Mouse (Mus musculus): ENCODE measurements around the gene Hoxc11. TPM values are rescaled to one million over a fixed set of nuclear protein-coding genes. Genes with fewer than 3 reads are reported as not detected.

Hoxc11 gene
- polyA plus RNA-seq, 1 experiment from 2014 or later, result 2.1 TPM

DNA sequence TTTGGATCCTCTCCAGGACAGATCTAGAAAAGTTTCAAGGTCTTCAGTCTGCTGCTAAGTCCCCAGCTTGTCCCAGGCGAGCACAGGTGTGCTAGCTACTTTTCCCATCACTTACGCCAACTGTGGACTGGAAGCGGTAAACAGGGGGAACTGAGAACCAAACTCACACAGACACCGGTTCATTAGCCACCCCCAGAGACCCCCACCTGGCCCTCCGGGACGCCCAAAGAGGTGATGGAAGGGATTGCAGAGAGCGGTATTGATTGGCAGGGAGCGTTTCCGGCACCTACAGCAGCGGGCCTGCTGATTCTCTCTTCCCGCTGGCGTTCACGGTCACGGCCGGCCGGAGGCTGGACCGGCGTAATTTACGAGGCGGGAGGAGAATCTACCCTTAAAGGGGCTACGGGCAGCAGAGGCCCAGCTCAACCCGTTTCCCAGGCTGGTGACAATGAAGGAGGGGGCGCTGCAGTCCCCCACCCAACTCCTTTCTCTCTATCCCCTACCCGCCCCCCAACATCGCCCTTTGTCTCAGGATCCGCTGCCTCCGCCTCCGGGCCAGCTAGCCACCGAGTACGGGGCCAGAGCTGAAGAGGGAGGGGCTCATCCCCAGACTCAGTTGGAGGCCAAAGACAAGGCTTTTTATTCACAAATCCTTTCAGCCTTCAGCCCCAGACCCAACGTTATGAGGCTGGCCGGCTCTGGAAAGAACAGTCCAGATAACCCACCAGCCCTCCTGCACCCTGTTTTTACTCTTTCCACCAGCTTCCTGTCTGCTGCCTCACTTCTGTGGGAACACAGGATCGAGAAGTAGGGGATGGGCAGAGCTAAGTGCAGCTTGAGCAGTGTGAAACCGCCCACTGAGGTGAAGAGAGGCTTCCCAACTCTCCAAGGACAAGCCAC lies 14.7 kb upstream of the Hoxc11 start:
- H3K27me3 ChIP-seq, result peaks cover 98% of the 10 kb centered on the region
- ATAC-seq (ENCODE audit: low FRiP score, low read depth), result no peak
- peak overlapping the region; percentile 49 for H3K4me2 ChIP-seq (replicated peaks)
- H3K9ac ChIP-seq, result peak overlapping the region; percentile 31; the same call in 1 of the 2 replicates
- no peak overlapping the region for H3K27ac ChIP-seq
- H3K36me3 ChIP-seq, result no peaks in the 10 kb centered on the region
- no peaks in the 10 kb centered on the region for H3K9me3 ChIP-seq
- H3K4me1 ChIP-seq, result peaks cover 16% of the 10 kb centered on the region; the same call in 1 of the 2 replicates
- 3% methylated on average over 33 of the region's 34 CpGs for WGBS
- H3K4me3 ChIP-seq, result peak overlapping the region; percentile 29

- Histone ChIP-seq H3K4me3 (peak overlapping the region; percentile 38), H3K27ac (no peak overlapping the region), H3K9me3 (no peaks in the 10 kb centered on the region), H3K9ac (peak overlapping the region; percentile 67), H3K4me2 (replicated peaks) (peak overlapping the region; percentile 64), H3K36me3 (no peaks in the 10 kb centered on the region), H3K27me3 (peaks cover 99% of the 10 kb centered on the region), H3K4me1 (0 out of 2 replicates have a peak, but pooled peaks cover 12% of the 10 kb centered on the region)
- WGBS, result under 1% methylated on average over 53 of the region's 53 CpGs
- peak; percentile 38; the same call in 1 of the 2 replicates for ATAC-seq (ENCODE audit: low FRiP score, low read depth)
Observed at GRCm38 (mm10) chr15:102942739-102943467, 11.3 kb upstream of the Hoxc11 start.

DNA sequence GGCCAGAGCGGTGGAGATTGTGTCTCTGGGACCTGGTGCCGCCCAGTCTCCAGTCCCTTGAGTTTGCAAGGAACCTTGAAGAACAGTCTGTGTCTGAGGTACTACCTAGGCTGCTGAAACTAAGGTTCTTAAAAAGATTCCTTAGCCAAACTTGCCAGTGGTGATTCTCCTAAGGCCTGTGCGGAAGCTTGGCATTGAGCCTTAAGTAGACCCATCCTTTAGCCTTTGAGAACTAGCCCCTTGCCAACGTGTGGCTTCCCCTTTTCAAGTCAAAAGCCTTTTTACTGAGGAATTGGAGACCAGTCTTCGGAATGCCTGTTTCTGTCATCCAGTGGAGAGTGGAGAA lies 10.8 kb upstream of the Hoxc11 start:
- 6% methylated on average over 5 of the region's 5 CpGs for WGBS
- Histone ChIP-seq H3K27ac (no peak overlapping the region), H3K4me1 (0 out of 2 replicates have a peak, but pooled peaks cover 12% of the 10 kb centered on the region), H3K9me3 (no peaks in the 10 kb centered on the region), H3K36me3 (no peaks in the 10 kb centered on the region), H3K4me2 (replicated peaks) (peak overlapping the region; percentile 64), H3K27me3 (peaks cover 99% of the 10 kb centered on the region), H3K4me3 (peak overlapping the region; percentile 38), H3K9ac (peak overlapping the region; percentile 67)
- no peak for ATAC-seq (ENCODE audit: low FRiP score, low read depth)

GRCm38 (mm10) chr15:102945185-102946077 lies 8.8 kb upstream of the Hoxc11 start:
- Histone ChIP-seq H3K4me3 (peak overlapping the region; percentile 4), H3K4me1 (peaks cover 8% of the 10 kb centered on the region; the same call in 1 of the 2 replicates), H3K9ac (no peak overlapping the region), H3K4me2 (replicated peaks) (peak overlapping the region; percentile 41), H3K36me3 (no peaks in the 10 kb centered on the region), H3K27me3 (peaks cover 97% of the 10 kb centered on the region), H3K9me3 (no peaks in the 10 kb centered on the region), H3K27ac (no peak overlapping the region)
- ATAC-seq (ENCODE audit: low FRiP score, low read depth), result no peak
- WGBS, result 12% methylated on average over 22 of the region's 22 CpGs

- no peak for ATAC-seq (ENCODE audit: low FRiP score, low read depth)
- Histone ChIP-seq H3K4me3 (peak overlapping the region; percentile 11), H3K36me3 (no peaks in the 10 kb centered on the region), H3K9ac (no peak overlapping the region), H3K4me1 (peaks cover 18% of the 10 kb centered on the region; the same call in 1 of the 2 replicates), H3K27ac (no peak overlapping the region; the same call in 1 of the 2 replicates), H3K9me3 (no peaks in the 10 kb centered on the region), H3K4me2 (replicated peaks) (peak overlapping the region; percentile 47), H3K27me3 (peaks cover 97% of the 10 kb centered on the region)
- WGBS, result 6% methylated on average over 9 of the region's 9 CpGs
Observed at GRCm38 (mm10) chr15:102947276-102947675, 7.0 kb upstream of the Hoxc11 start.

GRCm38 (mm10) chr15:102948842-102949241 lies 5.4 kb upstream of the Hoxc11 start:
- Histone ChIP-seq H3K9ac (no peak overlapping the region), H3K27me3 (peaks cover 98% of the 10 kb centered on the region), H3K4me2 (replicated peaks) (peak overlapping the region; percentile 47), H3K4me1 (peaks cover 14% of the 10 kb centered on the region; the same call in 1 of the 2 replicates), H3K4me3 (peak overlapping the region; percentile 22; the same call in 1 of the 2 replicates), H3K9me3 (no peaks in the 10 kb centered on the region), H3K27ac (no peak overlapping the region), H3K36me3 (no peaks in the 10 kb centered on the region)
- no peak for ATAC-seq (ENCODE audit: low FRiP score, low read depth)
- 15% methylated on average over 2 of the region's 2 CpGs for WGBS

- peak overlapping the region; percentile 28; the same call in 1 of the 2 replicates for H3K27ac ChIP-seq
- H3K4me3 ChIP-seq, result peak overlapping the region; percentile 22
- no peaks in the 10 kb centered on the region for H3K36me3 ChIP-seq
- H3K27me3 ChIP-seq, result peaks cover 99% of the 10 kb centered on the region
- no peak for ATAC-seq (ENCODE audit: low FRiP score, low read depth)
- 2% methylated on average over 20 of the region's 20 CpGs for WGBS
- peak overlapping the region; percentile 40; the same call in 1 of the 2 replicates for H3K9ac ChIP-seq
- H3K4me1 ChIP-seq, result peaks cover 17% of the 10 kb centered on the region; the same call in 1 of the 2 replicates
- H3K4me2 ChIP-seq (replicated peaks), result peak overlapping the region; percentile 51
- no peaks in the 10 kb centered on the region for H3K9me3 ChIP-seq
Observed at GRCm38 (mm10) chr15:102949696-102950095, 4.5 kb upstream of the Hoxc11 start.

- H3K9ac ChIP-seq, result no peak overlapping the region
Observed at GRCm38 (mm10) chr15:102950877-102951276, 3.4 kb upstream of the Hoxc11 start.

GRCm38 (mm10) chr15:102953561-102953960 lies 666 bp upstream of the Hoxc11 start:
- Histone ChIP-seq H3K4me3 (peak overlapping the region; percentile 47), H3K27me3 (peaks cover 99% of the 10 kb centered on the region), H3K36me3 (no peaks in the 10 kb centered on the region), H3K27ac (peak overlapping the region; percentile 39; the same call in 1 of the 2 replicates), H3K9ac (0 out of 2 replicates have a peak overlapping the region, but pooled peaks have one; percentile 80), H3K4me2 (replicated peaks) (peak overlapping the region; percentile 61), H3K4me1 (peaks cover 41% of the 10 kb centered on the region), H3K9me3 (no peaks in the 10 kb centered on the region)
- 5% methylated on average over 6 of the region's 6 CpGs for WGBS
- ATAC-seq (ENCODE audit: low FRiP score, low read depth), result no peak

More at GRCm38 (mm10) chr15:102950877-102951276, 3.4 kb upstream of the Hoxc11 start:
- H3K27ac ChIP-seq, result no peak overlapping the region
- peak overlapping the region; percentile 46 for H3K4me2 ChIP-seq (replicated peaks)
- H3K36me3 ChIP-seq, result no peaks in the 10 kb centered on the region
- peaks cover 25% of the 10 kb centered on the region for H3K4me1 ChIP-seq
- 6% methylated on average over 2 of the region's 2 CpGs for WGBS
- H3K27me3 ChIP-seq, result peaks cover 99% of the 10 kb centered on the region
- H3K9me3 ChIP-seq, result no peaks in the 10 kb centered on the region
- ATAC-seq (ENCODE audit: low FRiP score, low read depth), result no peak
- peak overlapping the region; percentile 28 for H3K4me3 ChIP-seq

- Histone ChIP-seq H3K27me3 (peaks cover 96% of the 10 kb centered on the region), H3K9me3 (no peaks in the 10 kb centered on the region), H3K4me1 (peaks cover 49% of the 10 kb centered on the region), H3K9ac (peak overlapping the region; percentile 80), H3K36me3 (no peaks in the 10 kb centered on the region), H3K27ac (peak overlapping the region; percentile 72; the same call in 1 of the 2 replicates), H3K4me3 (peak overlapping the region; percentile 47), H3K4me2 (replicated peaks) (peak overlapping the region; percentile 61)
- 0% methylated on average over 27 of the region's 28 CpGs for WGBS
- no peak for ATAC-seq (ENCODE audit: low FRiP score, low read depth)
Observed at GRCm38 (mm10) chr15:102955007-102955382, 768 bp downstream of the Hoxc11 start.
